Mouse (Mus musculus) naive thymus-derived CD4-positive, alpha-beta T cell, adult 2 months (primary cell): ENCODE data around the gene Meaf6.

Experiments
- DNase-seq: peaks from one replicate; pipeline ENCODE4 v3.0.0-alpha.2; 2011; ENCODE audit warnings: low read depth

The Meaf6 gene

DNA sequence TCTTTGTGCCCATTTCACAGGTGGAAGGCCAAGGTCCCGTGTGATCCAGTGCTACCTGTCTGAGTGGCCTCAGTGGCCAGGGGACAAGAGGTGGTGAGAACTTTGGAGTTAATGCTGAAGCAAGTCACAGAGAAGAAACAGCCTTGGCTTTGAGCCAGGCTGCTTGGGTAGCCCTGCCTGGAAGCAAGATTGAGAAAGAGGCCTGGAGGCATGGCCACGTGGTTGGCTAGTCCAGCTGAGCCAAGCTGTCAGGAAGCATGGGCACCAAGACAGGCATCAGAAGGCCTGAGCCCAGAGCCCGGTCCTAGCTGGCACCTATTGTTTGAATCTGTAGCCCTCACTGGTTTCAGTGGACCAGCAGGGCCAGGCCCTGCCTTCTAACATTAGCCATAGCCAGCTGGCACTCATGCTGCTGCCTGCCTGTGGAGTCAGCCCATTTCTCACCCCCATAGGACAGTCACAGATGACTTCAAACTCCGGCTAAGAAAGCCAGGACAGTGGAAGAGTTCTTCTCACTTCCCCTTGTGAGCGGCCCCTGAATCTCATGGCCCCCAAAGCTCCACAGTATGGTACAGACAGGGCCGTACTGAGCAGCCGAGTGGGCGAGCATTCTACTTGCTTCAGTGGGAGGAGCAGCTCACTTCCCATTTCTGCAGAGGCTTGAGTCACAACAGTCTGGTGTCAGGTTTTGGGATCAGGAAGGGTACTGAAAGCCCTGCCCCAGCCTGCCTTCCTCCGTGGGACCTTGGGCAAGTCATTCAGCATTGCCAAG is 31.3 kb downstream of the Meaf6 start:
- DNase-seq, result peak; percentile 25

- no peak for DNase-seq
Observed at GRCm38 (mm10) chr4:125116929-125117328, 32.0 kb downstream of the Meaf6 start.

GRCm38 (mm10) chr4:125117902-125118320 is 33.0 kb downstream of the Meaf6 start:
- DNase-seq, result peak; percentile 50

GRCm38 (mm10) chr4:125119070-125119469 is 34.1 kb downstream of the Meaf6 start:
- DNase-seq, result peak; percentile 36

DNA sequence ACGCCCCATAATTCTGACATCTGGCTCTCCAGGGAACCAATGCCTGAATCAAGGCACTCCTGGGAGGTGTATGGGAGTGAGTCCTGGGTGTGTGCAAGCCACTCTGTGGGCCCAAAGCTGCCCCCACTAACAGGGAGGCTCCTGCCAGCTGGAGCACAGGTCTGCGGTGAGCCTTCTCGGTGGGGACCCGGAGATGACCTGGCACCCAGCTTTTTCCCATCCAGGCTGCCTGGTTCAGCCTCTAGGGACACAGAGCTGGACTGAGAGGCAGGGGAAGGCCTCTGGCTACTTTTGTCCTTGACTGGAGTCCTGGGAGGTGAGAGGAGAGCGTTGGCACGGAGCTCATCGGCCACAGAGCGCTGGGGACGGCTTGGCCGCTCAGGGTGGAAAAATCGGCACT is 34.8 kb downstream of the Meaf6 start:
- no peak for DNase-seq

- peak; percentile 67 for DNase-seq
Observed at GRCm38 (mm10) chr4:125122431-125123278, 37.7 kb downstream of the Meaf6 start.

GRCm38 (mm10) chr4:125123279-125123671 is 38.3 kb downstream of the Meaf6 start:
- no peak for DNase-seq

- DNase-seq, result peak; percentile 90
Observed at GRCm38 (mm10) chr4:125124424-125125209, 39.7 kb downstream of the Meaf6 start.

- peak; percentile 40 for DNase-seq
Observed at GRCm38 (mm10) chr4:125125361-125125921, 40.5 kb downstream of the Meaf6 start.

DNA sequence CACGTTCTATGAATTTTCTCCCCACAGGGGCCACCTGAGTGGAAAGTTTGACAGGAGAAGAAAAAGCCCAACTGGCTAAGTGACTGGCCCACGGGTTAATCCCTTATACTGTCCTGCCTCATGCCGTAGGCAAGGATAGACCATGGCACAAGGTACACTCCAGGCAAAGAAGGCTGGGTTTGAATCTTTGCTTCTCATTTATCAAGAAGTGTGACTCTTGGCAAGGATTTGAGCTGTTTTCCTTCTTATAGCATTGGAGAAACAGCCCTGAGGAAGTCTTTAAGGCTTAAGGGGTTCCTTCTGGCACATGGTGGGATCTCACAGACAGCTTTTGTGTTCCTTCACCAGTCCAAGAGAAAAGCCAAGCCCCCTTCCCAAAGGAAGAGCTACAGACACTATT is 41.3 kb downstream of the Meaf6 start:
- peak; percentile 32 for DNase-seq

GRCm38 (mm10) chr4:125126761-125127160 is 41.8 kb downstream of the Meaf6 start:
- DNase-seq, result no peak

GRCm38 (mm10) chr4:125127305-125128084 is 42.6 kb downstream of the Meaf6 start, which contains the start of gene Zc3h12a:
TSS of gene Zc3h12a (minus strand) at chr4:125127840.
- peak; percentile 97 for DNase-seq

- DNase-seq, result no peak
Observed at GRCm38 (mm10) chr4:125131493-125131892, 46.6 kb downstream of the Meaf6 start.

- peak; percentile 90 for DNase-seq
Observed at GRCm38 (mm10) chr4:125132394-125132793, 47.5 kb downstream of the Meaf6 start.

GRCm38 (mm10) chr4:125134192-125134591 is 49.3 kb downstream of the Meaf6 start:
- no peak for DNase-seq

- DNase-seq, result no peak
Observed at GRCm38 (mm10) chr4:125134631-125135030, 49.7 kb downstream of the Meaf6 start.

DNA sequence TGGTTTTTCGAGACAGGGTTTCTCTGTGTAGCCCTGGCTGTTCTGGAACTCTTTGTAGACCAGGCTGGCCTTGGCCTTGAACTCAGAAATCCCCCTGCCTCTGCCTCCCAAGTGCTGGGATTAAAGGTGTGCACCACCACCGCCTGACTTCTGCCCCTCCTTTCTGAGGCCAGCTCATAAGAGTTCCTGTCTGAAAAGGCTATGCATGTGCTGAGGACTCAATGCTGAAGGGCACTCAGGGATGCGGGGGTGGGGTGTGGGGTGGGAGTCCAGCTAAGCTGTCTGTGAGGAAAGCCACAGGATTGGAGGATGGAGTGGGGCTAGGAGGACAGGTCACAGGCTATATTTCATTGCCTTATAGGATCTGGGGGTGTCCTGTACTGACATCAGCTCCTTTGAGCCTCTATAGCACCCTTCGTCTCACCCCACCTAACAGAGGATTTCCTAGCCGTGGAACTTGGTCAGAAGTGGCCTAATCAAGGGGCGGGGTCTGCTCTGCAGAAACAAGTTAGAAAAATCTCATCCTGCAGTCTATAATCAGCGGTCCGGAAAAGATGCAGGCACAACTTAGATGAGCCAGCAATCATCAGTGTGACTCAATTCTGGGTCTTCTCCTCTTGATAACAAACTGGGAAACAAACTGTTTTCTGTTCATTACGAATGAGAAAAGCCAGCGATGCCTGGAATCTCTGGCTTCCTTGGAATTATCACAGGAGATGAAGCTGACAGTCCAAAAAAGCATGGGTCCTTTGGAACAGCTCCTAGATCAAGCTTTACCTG is 50.3 kb downstream of the Meaf6 start:
- no peak for DNase-seq

- DNase-seq, result no peak
Observed at GRCm38 (mm10) chr4:125136303-125136888, 51.5 kb downstream of the Meaf6 start.

- DNase-seq, result peak; percentile 50
Observed at GRCm38 (mm10) chr4:125138321-125138720, 53.4 kb downstream of the Meaf6 start.

DNA sequence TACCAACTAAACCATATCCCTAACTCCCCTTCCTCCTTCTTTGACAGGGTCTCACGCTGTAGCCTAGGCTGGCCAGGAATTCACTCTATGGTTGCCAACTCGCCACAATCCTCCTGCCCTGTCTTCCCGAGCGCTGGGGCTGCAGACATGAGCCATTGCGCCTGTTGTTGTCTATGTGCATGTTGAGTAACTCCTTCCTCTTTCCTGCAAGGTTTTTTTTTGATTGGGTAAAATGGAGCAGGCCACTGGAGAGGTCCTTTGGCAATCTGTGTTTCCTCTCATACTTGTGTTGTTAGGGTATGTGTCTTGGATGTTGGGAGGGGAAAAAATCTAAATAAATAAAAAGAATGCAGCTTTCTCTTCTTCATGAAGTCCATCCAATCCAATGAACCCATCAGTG is 59.3 kb downstream of the Meaf6 start:
- DNase-seq, result no peak
